Mouse (Mus musculus) megakaryocyte, embryonic 14.5 days (primary cell): Measurements from ENCODE around the gene Syne4.

Source experiments
- FLI1 ChIP-seq: IDR thresholded peaks from 2 replicates; pipeline ENCODE4 v1.6.1; 2012; ENCODE audit warnings: low read length, inconsistent platforms, mixed read lengths
- GATA1 ChIP-seq: IDR thresholded peaks from 3 replicates; pipeline ENCODE4 v1.6.1; 2012; ENCODE audit warnings: mixed read lengths, low read length, inconsistent platforms, borderline replicate concordance

DNA sequence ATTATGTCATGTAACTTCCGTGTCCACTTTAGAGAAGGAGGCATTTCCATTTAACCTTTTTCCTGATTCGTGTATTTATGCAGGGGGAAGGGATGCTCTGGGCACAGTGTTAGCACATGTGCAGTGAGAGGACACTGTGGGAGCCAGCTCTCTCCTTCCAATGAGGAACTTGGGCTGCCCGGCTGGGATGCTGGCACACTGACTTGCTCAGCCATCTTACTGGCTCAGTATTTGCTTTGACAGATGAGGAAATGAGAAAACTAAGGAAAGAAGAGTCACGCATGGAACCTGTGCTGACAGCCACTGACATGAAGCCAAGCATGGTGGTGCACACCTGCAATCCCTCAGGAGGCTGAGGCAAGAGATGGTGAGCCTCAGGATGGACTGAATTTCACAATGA is 45.0 kb upstream of the Syne4 start:
- TF ChIP-seq GATA1 (no peak), FLI1 (no peak)
